Mouse (Mus musculus) heart, adult 2 months (tissue): Measurements from ENCODE around the gene Prdm5.

Source experiments
- CTCF ChIP-seq: fragments of 200-600 bp; IDR thresholded peaks from 2 replicates; pipeline ENCODE4 v1.8.1; 2022; ENCODE audit warnings: antibody characterized with exemption, mild to moderate bottlenecking, moderate library complexity
- EP300 ChIP-seq: fragments of 200-500 bp; IDR thresholded peaks from 2 replicates; pipeline ENCODE4 v1.6.1; 2011; ENCODE audit warnings: low read depth, low read length, control low read depth; ENCODE audit not compliant: insufficient read depth

- no peak for TF ChIP-seq CTCF
- TF ChIP-seq EP300 = no peak
Measured at GRCm38 (mm10) chr6:65760073-65760472, 18.7 kb upstream of the Prdm5 start.
